Mouse (Mus musculus) spleen, postnatal 4 days (tissue): Measurements from ENCODE around the gene Dennd4a.
"Not testable (repeated sequence)": the region's sequence is repeated elsewhere in the genome, so short reads cannot be mapped to it uniquely, and the experiment has no call there.

ENCODE experiments used
- DNase-seq, 2 experiments: peaks; one replicate each; pipeline ENCODE4 v3.0.0; 2022; ENCODE audit warnings: low spot score in 2 of 2

The Dennd4a gene

GRCm38 (mm10) chr9:64811538-64812474, 666 bp downstream of the Dennd4a start:
- DNase-seq, result peak; percentile 55 to 80

GRCm38 (mm10) chr9:64812475-64812860, 1.3 kb downstream of the Dennd4a start:
- no peak for DNase-seq

DNA sequence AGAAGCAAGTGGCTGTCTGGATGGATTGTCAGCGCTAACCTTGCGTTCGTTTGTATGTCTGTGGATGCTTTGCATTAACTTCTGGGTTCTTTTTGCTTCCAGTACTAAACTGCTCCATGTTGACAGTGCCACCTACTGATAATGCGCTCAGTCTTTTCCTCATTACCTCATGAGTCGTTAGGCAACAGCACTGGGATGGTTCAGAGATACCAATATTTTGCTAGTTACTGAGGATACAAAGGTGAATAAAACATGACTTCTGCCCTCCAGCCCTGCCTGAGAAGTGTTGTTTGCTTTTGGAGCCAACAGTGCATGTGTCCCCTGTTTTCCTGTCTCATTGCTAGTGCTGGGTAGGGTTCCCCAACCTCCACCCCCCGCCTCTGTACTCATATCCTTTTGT, 3.1 kb downstream of the Dennd4a start:
- DNase-seq, result no peak

DNA sequence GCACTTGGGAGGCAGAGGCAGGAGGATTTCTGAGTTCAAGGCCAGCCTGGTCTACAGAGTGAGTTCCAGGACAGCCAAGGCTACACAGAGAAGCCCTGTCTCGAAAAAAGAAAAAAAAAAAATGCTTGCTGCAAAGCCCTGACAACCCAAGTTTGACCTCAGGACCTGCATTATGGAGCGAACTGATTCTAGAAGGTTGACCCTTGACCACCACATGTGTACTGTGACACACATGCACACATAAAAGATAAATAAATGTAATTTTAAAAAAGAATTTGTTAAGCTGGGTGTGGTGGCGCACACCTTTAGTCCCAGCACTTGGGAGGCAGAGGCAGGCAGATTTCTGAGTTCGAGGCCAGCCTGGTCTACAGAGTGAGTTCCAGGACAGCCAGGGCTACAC, 8.5 kb downstream of the Dennd4a start:
- not testable (repeated sequence) for DNase-seq

DNA sequence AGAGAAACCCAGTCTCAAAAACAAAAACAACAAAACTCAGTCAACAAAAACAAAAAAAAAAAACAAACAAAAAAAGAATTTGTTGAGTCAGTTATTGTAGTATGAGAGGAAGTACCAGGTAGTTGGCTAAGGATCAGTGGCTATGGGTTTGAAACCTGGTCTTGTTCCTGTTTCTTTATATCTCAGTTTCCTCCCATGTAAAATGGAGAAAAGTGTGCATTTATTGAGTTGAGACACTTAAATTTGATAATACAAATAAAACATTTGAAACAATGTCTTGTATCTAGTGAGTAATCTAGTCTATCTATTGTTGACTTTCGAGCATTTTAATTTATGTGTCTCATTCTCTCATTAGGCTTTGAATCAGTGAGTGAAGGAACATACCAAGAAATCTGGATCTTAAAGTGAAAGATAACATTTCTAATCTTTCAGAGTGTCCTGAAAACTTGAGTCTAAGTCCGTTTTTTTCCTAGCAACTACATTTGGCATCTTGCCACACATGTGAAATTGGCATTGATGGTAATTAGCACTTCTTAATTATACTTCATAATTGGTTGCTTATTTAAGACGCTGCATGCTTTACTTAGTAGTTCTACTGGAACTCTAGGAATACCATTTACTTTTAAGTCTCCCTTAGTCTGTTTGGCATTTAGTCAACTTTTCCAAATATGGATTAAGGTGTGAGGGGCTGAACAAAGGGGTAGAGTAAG, 9.1 kb downstream of the Dennd4a start:
- DNase-seq, result no peak

GRCm38 (mm10) chr9:64822235-64822634, 11.1 kb downstream of the Dennd4a start:
- DNase-seq, result no peak

GRCm38 (mm10) chr9:64824389-64825008, 13.4 kb downstream of the Dennd4a start:
- DNase-seq, result no peak

DNA sequence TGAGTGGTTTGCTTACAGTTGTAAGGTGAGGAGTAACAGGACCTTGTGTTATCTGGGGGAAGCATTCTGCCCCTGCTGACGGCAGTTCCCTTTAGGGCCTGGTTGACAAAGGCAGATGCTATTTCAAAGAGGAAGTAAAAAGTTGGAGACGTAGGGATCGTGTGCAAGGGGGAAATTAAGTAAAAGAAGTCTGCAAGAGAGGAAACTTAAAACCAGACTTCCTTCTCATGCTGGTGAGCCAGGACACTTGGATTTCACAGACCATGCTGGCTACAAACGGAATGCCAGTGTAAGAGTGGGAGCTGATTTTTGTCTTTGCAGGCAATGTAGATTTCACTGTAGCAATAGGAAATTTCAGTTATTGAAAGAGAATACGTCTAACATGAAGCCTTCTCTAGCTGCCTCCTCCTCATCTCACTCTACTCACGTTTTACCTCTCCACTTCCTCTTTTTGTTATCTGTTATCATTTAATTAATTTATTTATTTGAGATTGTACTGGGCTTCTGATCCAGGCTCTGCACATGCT, 19.0 kb downstream of the Dennd4a start:
- DNase-seq, result no peak

DNA sequence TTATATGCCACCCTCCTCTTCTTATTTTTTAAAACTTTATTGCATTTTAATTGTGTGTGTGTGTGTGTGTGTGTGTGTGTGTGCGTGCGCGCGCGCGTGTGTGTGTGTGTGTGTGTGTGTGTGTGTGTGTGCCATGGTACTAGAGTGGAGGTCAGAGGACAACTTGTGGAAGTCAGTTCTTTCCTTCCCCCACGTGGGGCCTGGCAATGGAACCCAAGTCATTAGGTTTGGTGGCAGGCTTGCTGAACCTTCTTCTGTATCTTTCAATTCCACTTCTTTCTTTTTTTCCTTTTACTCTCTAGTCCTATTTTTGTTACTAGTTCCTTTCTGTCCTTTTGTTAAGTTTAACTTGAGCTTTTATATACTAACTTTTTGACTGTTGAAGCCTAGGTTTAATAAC, 19.5 kb downstream of the Dennd4a start:
- no peak for DNase-seq

DNA sequence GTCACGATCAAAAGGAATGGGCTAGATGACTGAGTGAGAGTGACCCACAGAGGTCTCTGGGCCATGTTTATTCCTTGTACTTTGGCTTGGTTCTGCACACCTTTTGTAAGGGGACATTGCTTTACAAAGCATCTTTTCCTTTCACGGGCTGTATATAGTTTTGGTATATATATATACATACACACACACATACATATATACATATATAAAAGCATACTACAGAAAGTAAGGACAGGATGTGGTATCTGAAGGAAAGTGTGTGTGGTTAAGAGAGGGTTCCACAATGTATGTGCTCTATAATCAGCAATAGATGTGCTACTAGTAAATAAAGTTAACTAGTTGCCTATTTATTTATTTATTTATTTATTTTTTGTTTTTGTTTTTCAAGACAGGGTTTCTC, 20.6 kb downstream of the Dennd4a start:
- DNase-seq, result no peak

- DNase-seq, result no peak
These were observed 23.3 kb downstream of the Dennd4a start for GRCm38 (mm10) chr9:64834418-64834817.

DNA sequence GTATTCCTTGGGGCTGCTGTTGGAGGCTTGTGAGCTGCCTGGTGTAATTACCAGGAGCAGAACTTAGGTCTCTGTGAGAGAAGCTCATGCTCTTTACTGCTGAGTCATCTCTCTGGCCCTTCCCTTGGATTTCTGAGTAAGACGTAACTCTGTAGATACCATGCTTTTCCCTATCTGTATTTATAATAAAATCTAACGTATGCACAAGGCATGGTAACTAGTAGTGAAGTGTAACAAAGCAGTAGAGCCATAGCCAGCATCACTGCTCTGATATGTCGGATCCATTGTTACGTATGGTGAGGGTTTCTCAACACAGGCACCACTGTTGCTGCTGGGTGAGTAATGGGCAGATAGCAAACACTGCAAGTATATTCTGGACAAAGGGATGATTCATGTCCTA, 34.2 kb downstream of the Dennd4a start:
- no peak for DNase-seq

- DNase-seq, result no peak
These were observed 38.4 kb downstream of the Dennd4a start for GRCm38 (mm10) chr9:64849548-64849947.

- DNase-seq, result no peak
These were observed 48.9 kb downstream of the Dennd4a start for GRCm38 (mm10) chr9:64860083-64860482.

- no peak for DNase-seq
These were observed 51.5 kb downstream of the Dennd4a start for GRCm38 (mm10) chr9:64862687-64863086.

GRCm38 (mm10) chr9:64886008-64886407, 74.9 kb downstream of the Dennd4a start:
- DNase-seq, result no peak

DNA sequence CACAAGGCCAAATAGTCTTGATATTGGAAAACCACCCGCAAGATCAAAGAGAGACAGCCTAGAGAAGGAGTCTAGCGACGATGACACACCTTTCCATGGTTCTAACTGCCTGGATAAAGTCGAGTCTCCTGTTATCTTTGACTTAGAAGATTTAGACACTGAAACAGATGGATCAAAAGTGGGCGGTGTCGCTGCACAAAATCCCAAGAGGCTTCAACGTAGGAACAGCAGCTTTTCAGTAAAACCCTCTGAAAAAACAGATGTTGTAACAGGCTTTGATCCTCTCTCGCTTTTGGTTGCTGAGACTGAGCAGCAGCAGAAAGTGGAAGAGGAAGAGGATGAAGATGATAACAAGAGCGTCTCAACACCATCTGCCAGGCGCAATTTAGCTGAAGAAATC, 85.5 kb downstream of the Dennd4a start:
- no peak for DNase-seq

- DNase-seq, result peak in 1 of 2 experiments; percentile 54
These were observed 91.7 kb downstream of the Dennd4a start for GRCm38 (mm10) chr9:64902866-64903265.

DNA sequence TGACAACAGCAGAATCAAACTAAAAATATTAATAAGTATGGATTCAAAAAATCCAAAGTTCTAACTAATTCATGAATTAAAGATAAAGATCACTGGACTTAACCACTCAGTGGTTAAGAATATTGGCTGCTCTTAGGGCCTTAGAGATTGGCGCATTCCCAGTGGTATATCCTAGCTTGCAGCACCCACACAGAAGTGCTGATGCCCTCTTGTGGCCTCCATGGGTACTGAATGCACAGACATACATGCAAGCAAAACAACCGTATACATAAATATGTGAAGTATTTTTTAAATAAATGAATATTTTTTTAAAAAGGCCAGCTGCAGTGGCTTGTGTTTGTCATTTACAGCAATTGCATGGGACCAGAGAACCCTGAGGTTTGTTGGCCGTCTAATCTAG, 92.2 kb downstream of the Dennd4a start:
- peak; percentile 71 to 87 for DNase-seq

DNA sequence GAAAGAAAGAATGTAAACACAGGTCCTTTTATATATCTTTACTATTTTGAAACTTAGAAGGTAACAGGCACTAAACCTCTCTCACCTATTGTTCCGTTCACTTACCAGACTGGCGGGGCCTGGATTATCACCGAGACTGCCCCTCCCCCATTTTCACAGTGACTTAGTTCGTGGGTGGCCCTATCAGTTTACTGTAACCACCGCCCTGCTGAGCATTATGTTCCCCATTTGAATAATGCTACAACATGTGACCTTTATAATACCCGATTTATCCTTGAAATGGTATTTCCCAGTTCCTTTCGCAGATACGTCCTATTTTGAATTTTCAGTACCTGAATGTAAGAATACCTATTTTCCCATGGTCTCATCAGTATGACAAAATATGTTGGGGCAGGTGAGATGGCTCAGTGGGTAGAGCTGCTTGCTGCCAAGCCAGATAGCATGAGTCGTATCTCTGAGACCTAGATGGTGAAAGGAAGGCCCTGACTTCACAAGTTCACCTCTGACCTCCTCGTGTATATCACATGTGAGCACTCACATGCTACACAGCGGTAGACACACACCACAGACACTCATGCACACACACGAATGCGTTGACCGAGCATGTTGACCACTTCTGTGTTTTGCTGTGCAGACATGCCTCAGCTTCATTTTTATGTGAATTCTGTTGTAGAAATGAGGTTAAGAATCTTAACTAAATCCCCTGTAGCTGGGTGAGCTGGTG, 93.9 kb downstream of the Dennd4a start:
- DNase-seq, result peak in 1 of 2 experiments; percentile 54

DNA sequence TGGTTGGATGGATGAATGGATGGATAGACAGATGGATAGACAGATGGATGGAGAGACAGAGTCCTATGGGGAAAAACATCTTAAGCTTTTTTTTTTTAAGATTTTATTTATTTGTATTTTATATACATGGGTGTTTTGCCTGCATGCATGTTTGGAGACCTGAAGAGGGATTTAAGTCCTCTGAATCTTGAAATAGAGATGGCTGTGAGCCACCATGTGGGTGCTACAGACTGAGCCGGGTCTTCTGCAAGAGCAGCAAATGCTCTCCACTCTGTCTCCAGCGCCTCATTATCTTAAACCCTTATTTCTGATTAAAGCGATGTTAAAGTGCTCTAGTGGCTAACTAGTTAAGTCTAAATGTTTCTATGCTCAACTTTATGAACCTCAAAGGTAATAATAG, 96.3 kb downstream of the Dennd4a start:
- DNase-seq, result peak in 1 of 2 experiments; percentile 25

GRCm38 (mm10) chr9:64913406-64913805, 102.3 kb downstream of the Dennd4a start:
- DNase-seq, result no peak
